Mouse (Mus musculus) hindbrain, embryonic 14.5 days (tissue): Measurements from ENCODE around the gene Cst9. TPM values are rescaled to one million over a fixed set of nuclear protein-coding genes. Genes with fewer than 3 reads are reported as not detected.

Experiments
- ATAC-seq: fragments of 200-750 bp; cut with Nextera tagmentation; 2 replicates; pipeline ENCODE4 v1.8.0; 2017; ENCODE audit warnings: moderate number of reproducible peaks, mild to moderate bottlenecking, moderate TSS enrichment, moderate library complexity; ENCODE audit not compliant: low FRiP score
- DNase-seq: peaks from one replicate; pipeline ENCODE4 v3.0.0-alpha.2; 2015; ENCODE audit warnings: low spot score
- H3K27ac ChIP-seq: fragments of 300-500 bp; sonication (generic); 2 replicates; pipeline ENCODE4 v1.5.1; 2014; ENCODE audit warnings: mild to moderate bottlenecking, moderate library complexity
- H3K27me3 ChIP-seq: fragments of 300-500 bp; sonication (generic); 2 replicates; pipeline ENCODE4 v1.6.1; 2014; ENCODE audit warnings: mild to moderate bottlenecking, low read length, mixed read lengths; ENCODE audit not compliant: control insufficient read depth, insufficient read depth
- H3K36me3 ChIP-seq: fragments of 300-500 bp; sonication (generic); replicated peaks from 2 replicates; pipeline ENCODE4 v1.6.1; 2014; ENCODE audit not compliant: control insufficient read depth, insufficient read depth
- H3K4me1 ChIP-seq: fragments of 300-500 bp; sonication (generic); replicated peaks from 2 replicates; pipeline ENCODE4 v1.6.1; 2014; ENCODE audit warnings: antibody characterized with exemption, low read length, mixed read lengths; ENCODE audit not compliant: control insufficient read depth, insufficient read depth
- H3K4me2 ChIP-seq: fragments of 300-500 bp; sonication (generic); replicated peaks from 2 replicates; pipeline ENCODE4 v1.6.1; 2014; ENCODE audit warnings: mild to moderate bottlenecking, moderate library complexity
- H3K4me3 ChIP-seq: fragments of 300-500 bp; sonication (generic); replicated peaks from 2 replicates; pipeline ENCODE4 v1.5.1; 2014; ENCODE audit warnings: mild to moderate bottlenecking, low read length
- H3K9ac ChIP-seq: fragments of 300-500 bp; sonication (generic); 2 replicates; pipeline ENCODE4 v1.6.1; 2014
- H3K9me3 ChIP-seq: fragments of 300-500 bp; sonication (generic); 2 replicates; pipeline ENCODE4 v1.6.1; 2016; ENCODE audit warnings: low read length; ENCODE audit not compliant: control insufficient read depth
- WGBS: fragments of 180-500 bp; shearing (Covaris S2); extraction: QIAGEN DNeasy Blood & Tissue Kit; methylation state at CpG from one replicate; pipeline ENCODE4 v1.1.7; 2014; 5-methylcytosine and 5-hydroxymethylcytosine counted together
- polyA plus RNA-seq: library from polyadenylated mRNA; unstranded; fragments of >200 nt; fragmentation: Nextera tagmentation; extraction: Ambion mirVana; gene quantifications from 2 replicates; pipeline ENCODE4 v1.2.1, GENCODE M21; 2014

Cst9 gene
- polyA plus RNA-seq, 1 experiment from 2014 or later, result not detected

GRCm38 (mm10) chr2:148874224-148874616 lies 39.3 kb downstream of the Cst9 start:
- Histone ChIP-seq H3K9me3 (no peaks in the 10 kb centered on the region), H3K4me2 (peak overlapping the region; percentile 95), H3K27me3 (no peaks in the 10 kb centered on the region), H3K27ac (no peak overlapping the region), H3K4me3 (peak overlapping the region; percentile 93), H3K9ac (peak overlapping the region; percentile 94), H3K4me1 (peaks cover 25% of the 10 kb centered on the region), H3K36me3 (peaks cover 28% of the 10 kb centered on the region)
- WGBS, result 62% methylated on average over 3 of the region's 3 CpGs
- ATAC-seq, result no peak
- no peak for DNase-seq

- peaks cover 25% of the 10 kb centered on the region for H3K4me1 ChIP-seq
- ATAC-seq (peak; percentile 61; the same call in 1 of the 2 replicates), DNase-seq (no peak)
- peak overlapping the region; percentile 90 for H3K27ac ChIP-seq
- no peaks in the 10 kb centered on the region for H3K27me3 ChIP-seq
- peak overlapping the region; percentile 94 for H3K9ac ChIP-seq
- H3K9me3 ChIP-seq, result no peaks in the 10 kb centered on the region
- H3K4me3 ChIP-seq, result peak overlapping the region; percentile 93
- peak overlapping the region; percentile 95 for H3K4me2 ChIP-seq
- peaks cover 28% of the 10 kb centered on the region for H3K36me3 ChIP-seq
- 1% methylated on average over 34 of the region's 34 CpGs for WGBS
Measured at GRCm38 (mm10) chr2:148874617-148875334, 39.8 kb downstream of the Cst9 start.

- Histone ChIP-seq H3K9ac (peak within 1 kb of the TSS; percentile 94), H3K27me3 (no peaks in the 10 kb centered on the region), H3K27ac (peak within 1 kb of the TSS; percentile 90), H3K4me2 (peak within 1 kb of the TSS; percentile 95), H3K4me3 (peak within 1 kb of the TSS; percentile 93), H3K9me3 (no peaks in the 10 kb centered on the region), H3K36me3 (peaks cover 27% of the 10 kb centered on the region), H3K4me1 (peaks cover 25% of the 10 kb centered on the region)
- 0% methylated on average over 19 of the region's 19 CpGs for WGBS
- peak; percentile 95 for ATAC-seq
- peak; percentile 80 for DNase-seq
Measured at GRCm38 (mm10) chr2:148875335-148875811, 40.4 kb downstream of the Cst9 start, which contains the start of gene Cst3. Gene Cst3, minus strand, starts transcription at chr2:148875692.

GRCm38 (mm10) chr2:148877016-148877770 lies 42.2 kb downstream of the Cst9 start:
- Histone ChIP-seq H3K4me1 (peaks cover 22% of the 10 kb centered on the region), H3K9me3 (no peaks in the 10 kb centered on the region), H3K4me2 (no peak overlapping the region), H3K4me3 (no peak overlapping the region), H3K27ac (no peak overlapping the region), H3K9ac (no peak overlapping the region), H3K36me3 (peaks cover 11% of the 10 kb centered on the region), H3K27me3 (no peaks in the 10 kb centered on the region)
- DNase-seq (no peak), ATAC-seq (no peak)
- 57% methylated on average over 3 of the region's 3 CpGs for WGBS

DNA sequence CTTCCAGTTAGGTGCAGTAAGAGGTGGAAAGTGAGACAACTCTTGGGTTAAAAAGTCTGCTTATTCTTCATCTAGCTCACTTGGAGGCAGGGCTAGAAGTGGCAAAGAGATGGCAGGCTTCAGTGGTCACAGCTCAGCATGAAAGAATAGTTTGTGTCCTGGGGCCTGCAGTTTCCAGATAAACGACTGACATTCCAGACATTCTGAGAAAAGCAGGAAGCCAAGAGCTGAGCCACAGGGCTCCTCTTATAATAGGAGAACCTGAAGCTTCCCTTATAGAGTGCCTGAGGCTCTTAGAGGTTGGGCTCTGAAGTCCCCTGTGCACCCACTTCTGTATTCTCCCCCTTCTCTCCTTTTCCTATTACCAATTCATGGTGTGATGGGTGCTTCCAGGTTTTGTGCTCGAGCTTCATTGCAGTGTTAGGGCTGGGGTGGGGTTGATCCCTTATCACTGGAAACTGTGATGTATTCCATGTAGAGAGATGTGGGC lies 43.7 kb downstream of the Cst9 start:
- Histone ChIP-seq H3K9me3 (no peaks in the 10 kb centered on the region), H3K36me3 (no peaks in the 10 kb centered on the region), H3K27me3 (no peaks in the 10 kb centered on the region), H3K9ac (no peak overlapping the region), H3K4me3 (no peak overlapping the region), H3K4me1 (peaks cover 8% of the 10 kb centered on the region), H3K27ac (no peak overlapping the region), H3K4me2 (no peak overlapping the region)
- 10% methylated on average over 2 of the region's 2 CpGs for WGBS
- ATAC-seq, result no peak
- DNase-seq, result no peak

- no peaks in the 10 kb centered on the region for H3K27me3 ChIP-seq
- H3K9me3 ChIP-seq, result no peaks in the 10 kb centered on the region
- no peak overlapping the region for H3K9ac ChIP-seq
- ATAC-seq (no peak), DNase-seq (no peak)
- H3K4me1 ChIP-seq, result peaks cover 2% of the 10 kb centered on the region
- no peak overlapping the region for H3K27ac ChIP-seq
- no peaks in the 10 kb centered on the region for H3K36me3 ChIP-seq
- 47% methylated on average over 1 of the region's 1 CpGs for WGBS
- no peak overlapping the region for H3K4me2 ChIP-seq
- no peak overlapping the region for H3K4me3 ChIP-seq
Measured at GRCm38 (mm10) chr2:148879199-148879598, 44.3 kb downstream of the Cst9 start.

GRCm38 (mm10) chr2:148884738-148885137 lies 49.8 kb downstream of the Cst9 start:
- ATAC-seq (peak; percentile 69; the same call in 1 of the 2 replicates), DNase-seq (no peak)
- Histone ChIP-seq H3K4me2 (no peak overlapping the region), H3K27me3 (no peaks in the 10 kb centered on the region), H3K9me3 (no peaks in the 10 kb centered on the region), H3K4me3 (no peak overlapping the region), H3K27ac (no peak overlapping the region), H3K9ac (no peak overlapping the region), H3K36me3 (no peaks in the 10 kb centered on the region), H3K4me1 (no peaks in the 10 kb centered on the region)
